Comparison of ENCODE assay signal across 10 mouse cellular contexts in genomic region chr11:62732022-62732387, GRCm38 (mm10). TPM values are rescaled to one million over a fixed set of nuclear protein-coding genes. Genes with fewer than 3 reads are reported as not detected.
DNase-seq lines count a peak whose midpoint lies in the region; ATAC-seq and TF ChIP-seq lines count a peak whose summit lies in the region.
"Had no signal": no experiment of that assay in that cellular context is flagged by ENCODE, and none has a peak within 500 bp of the region (broad histone marks: within the 10 kb centered on the region; RNA-seq: fewer than 3 reads in every experiment).

No protein-coding gene starts in this region.

- intact Hi-C loops in gastrocnemius, adult 2 months (cut with DNase I): no loop called here

- WGBS in spleen, adult 2 months: 27% methylated on average over 5 of the region's 5 CpGs
- 19% methylated on average over 5 of the region's 5 CpGs for WGBS in liver, embryonic 13.5 days (ENCODE audit: insufficient replicate concordance)

- no peak for ATAC-seq in liver, embryonic 13.5 days (ENCODE audit: low read depth)

- no peak overlapping the region for H3K9ac ChIP-seq in liver, embryonic 13.5 days

- H3K27ac ChIP-seq in gastrocnemius, adult 2 months: peak overlapping the region; percentile 87
- H3K27ac ChIP-seq in spleen, adult 2 months (ENCODE audit: insufficient read depth, low read length): no peak overlapping the region
- no peak overlapping the region for H3K27ac ChIP-seq in liver, embryonic 13.5 days

- no peaks in the 10 kb centered on the region for H3K9me3 ChIP-seq in liver, embryonic 13.5 days (replicated peaks)

- H3K27me3 ChIP-seq in spleen, adult 2 months (ENCODE audit: control insufficient read depth, insufficient read depth, low read length): no peaks in the 10 kb centered on the region
- H3K27me3 ChIP-seq in liver, embryonic 13.5 days: peaks cover 35% of the 10 kb centered on the region

- TF ChIP-seq POLR2A in spleen, adult 2 months (IDR thresholded peaks at IDR 0.05; ENCODE audit: low read depth, low read length): no peak

- TF ChIP-seq CTCF in gastrocnemius, adult 2 months (IDR thresholded peaks at IDR 0.05): no peak
- TF ChIP-seq CTCF in spleen, adult 2 months (IDR thresholded peaks at IDR 0.05; ENCODE audit: extremely low read depth, insufficient read depth, insufficient read length, insufficient replicate concordance): no peak

- no peaks in the 10 kb centered on the region for H3K4me1 ChIP-seq in spleen, adult 2 months (ENCODE audit: control insufficient read depth, insufficient read depth, insufficient read length)
- peaks cover 9% of the 10 kb centered on the region for H3K4me1 ChIP-seq in liver, embryonic 13.5 days (replicated peaks)

- H3K4me2 ChIP-seq in liver, embryonic 13.5 days: peak overlapping the region; percentile 75

- H3K36me3 ChIP-seq in spleen, adult 2 months (ENCODE audit: control insufficient read depth, insufficient read depth, low read length): peaks cover 4% of the 10 kb centered on the region; the same call in 1 of the 2 replicates
- no peaks in the 10 kb centered on the region for H3K36me3 ChIP-seq in liver, embryonic 13.5 days

- H3K4me3 ChIP-seq in gastrocnemius, adult 2 months: peak overlapping the region; percentile 95
- H3K4me3 ChIP-seq in spleen, adult 2 months (ENCODE audit: extremely low read depth, insufficient read depth, insufficient read length): peak overlapping the region; percentile 81
- peak overlapping the region; percentile 58 for H3K4me3 ChIP-seq in liver, embryonic 13.5 days (replicated peaks)

- DNase-seq in gastrocnemius, adult 2 months: no peak
- no peak for DNase-seq in gastrocnemius, postnatal 4 days (ENCODE audit: low spot score in 2 of 2)
- DNase-seq in spleen, adult 2 months (ENCODE audit: low read depth in 1 of 2, low spot score in 2 of 2): no peak
- no peak for DNase-seq in spleen, adult 12 weeks (ENCODE audit: low spot score)
- no peak for DNase-seq in liver, embryonic 13.5 days
- DNase-seq in Muller cell, postnatal 12 days (ENCODE audit: inconsistent ontology term): no peak
- DNase-seq in natural killer cell, adult 2 months (ENCODE audit: low spot score in 2 of 2): no peak
- DNase-seq in frontal cortex, postnatal 10 days (ENCODE audit: low spot score in 2 of 2): no peak

RNA-seq across cellular contexts. Expression of gene Zfp287, which starts 0.3 kb away (rescaled TPM):
- total RNA-seq in gastrocnemius, adult 2 months (2021): 1 to 10 TPM in 1 of 2 experiments, under 1 TPM in 1; 0.69 to 1.3 TPM
- total RNA-seq in gastrocnemius, postnatal 4 days (2021): 1 to 10 TPM; 3.6 to 4.7 TPM
- 1.5 and 1.8 TPM in 2 replicates for polyA plus RNA-seq in spleen, adult 2 months (2012; rRNA removed)
- 0.47 and 0.57 TPM in 2 replicates for polyA plus RNA-seq in liver, embryonic 13.5 days (2015; fragmentation: Nextera tagmentation; extraction: Ambion mirVana)

RNA-seq across cellular contexts. Expression of gene Gm10428, which starts 20.9 kb away (rescaled TPM):
- not detected for total RNA-seq in gastrocnemius, adult 2 months (2021)
- not detected for total RNA-seq in gastrocnemius, postnatal 4 days (2021)
- not detected in 2 replicates for polyA plus RNA-seq in spleen, adult 2 months (2012; rRNA removed)
- polyA plus RNA-seq in liver, embryonic 13.5 days (2015; fragmentation: Nextera tagmentation; extraction: Ambion mirVana): not detected in 2 replicates
- total RNA-seq: gastrocnemius, postnatal 14 days had no signal
- polyA plus RNA-seq: brain, embryonic 14.5 days had no signal

RNA-seq across cellular contexts. Expression of gene Zfp286, which starts 57.3 kb away (rescaled TPM):
- total RNA-seq in gastrocnemius, adult 2 months (2021): 1 to 10 TPM; 1.3 to 1.4 TPM
- total RNA-seq in gastrocnemius, postnatal 4 days (2021): 1 to 10 TPM; 5.1 to 5.7 TPM
- 0.15 and 0.64 TPM in 2 replicates for polyA plus RNA-seq in spleen, adult 2 months (2012; rRNA removed)
- 1.8 and 2.1 TPM in 2 replicates for polyA plus RNA-seq in liver, embryonic 13.5 days (2015; fragmentation: Nextera tagmentation; extraction: Ambion mirVana)
